Comparison of ENCODE assay signal across 8 mouse cellular contexts in the genomic region with DNA sequence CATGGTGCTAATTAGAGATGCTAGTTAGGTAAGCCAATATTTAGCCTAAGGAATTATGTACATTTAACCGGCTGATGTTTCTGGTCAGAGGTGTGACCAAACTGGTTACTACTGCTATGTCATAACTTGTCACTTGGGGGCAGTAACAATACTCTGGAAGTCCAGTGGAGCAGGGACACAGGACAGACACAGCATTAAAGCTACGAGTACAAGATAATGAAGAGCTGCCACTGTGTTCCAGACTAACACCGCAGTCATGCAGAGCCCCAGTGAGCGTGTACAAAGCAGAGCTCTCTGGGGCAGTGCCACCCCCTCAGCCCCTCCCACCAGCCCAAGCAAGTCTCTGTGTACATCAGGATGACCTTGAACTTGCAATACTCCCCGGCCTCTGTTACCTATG. TPM values are rescaled to one million over a fixed set of nuclear protein-coding genes. Genes with fewer than 3 reads are reported as not detected.
DNase-seq lines count a peak whose midpoint lies in the region; ATAC-seq and TF ChIP-seq lines count a peak whose summit lies in the region.

No protein-coding gene starts in this region.

- peak; percentile 54 for TF ChIP-seq CTCF in kidney, adult 2 months (conservative IDR thresholded peaks at IDR 0.05; ENCODE audit: insufficient read depth, insufficient read length, low read depth, low read length)
- TF ChIP-seq CTCF in Patski (IDR thresholded peaks at IDR 0.05): peak; percentile 58
- peak; percentile 63 for TF ChIP-seq CTCF in forebrain, postnatal 0 days (IDR thresholded peaks at IDR 0.05; ENCODE audit: low read depth)

- in situ Hi-C loops in Patski (cut with MboI; ENCODE audit: low pct_unique_long_range_greater_than_20kb): no loop called here

- H3K27me3 ChIP-seq in kidney, adult 2 months (replicated peaks; ENCODE audit: control insufficient read depth, insufficient read depth, low read length): no peaks in the 10 kb centered on the region
- H3K27me3 ChIP-seq in Patski: no peaks in the 10 kb centered on the region
- H3K27me3 ChIP-seq in forebrain, postnatal 0 days (ENCODE audit: insufficient read depth, low read length): no peaks in the 10 kb centered on the region
- H3K27me3 ChIP-seq in lung, embryonic 16.5 days (ENCODE audit: control insufficient read depth, insufficient read depth, low read depth, low read length): no peaks in the 10 kb centered on the region
- H3K27me3 ChIP-seq in stomach, embryonic 16.5 days (ENCODE audit: control insufficient read depth, insufficient read depth, low read length): no peaks in the 10 kb centered on the region

- no peaks in the 10 kb centered on the region for H3K4me1 ChIP-seq in kidney, adult 2 months (ENCODE audit: control insufficient read depth, insufficient read depth, low read length)
- H3K4me1 ChIP-seq in forebrain, postnatal 0 days (ENCODE audit: insufficient read depth): no peaks in the 10 kb centered on the region
- H3K4me1 ChIP-seq in lung, embryonic 16.5 days (replicated peaks; ENCODE audit: control insufficient read depth, insufficient read depth, low read length): no peaks in the 10 kb centered on the region; the same call in 1 of the 2 replicates
- H3K4me1 ChIP-seq in stomach, embryonic 16.5 days (ENCODE audit: control insufficient read depth, insufficient read depth, low read length): no peaks in the 10 kb centered on the region

- no peak overlapping the region for H3K4me3 ChIP-seq in kidney, adult 2 months (ENCODE audit: insufficient read depth, low read depth, low read length)
- H3K4me3 ChIP-seq in forebrain, postnatal 0 days (ENCODE audit: low read depth, low read length): no peak overlapping the region
- H3K4me3 ChIP-seq in lung, embryonic 16.5 days (ENCODE audit: low read length): no peak overlapping the region
- no peak overlapping the region for H3K4me3 ChIP-seq in stomach, embryonic 16.5 days (replicated peaks; ENCODE audit: low read length)

- no peak overlapping the region for H3K4me2 ChIP-seq in forebrain, postnatal 0 days (ENCODE audit: low read depth)
- H3K4me2 ChIP-seq in lung, embryonic 16.5 days (ENCODE audit: low read depth, low read length): no peak overlapping the region
- no peak overlapping the region for H3K4me2 ChIP-seq in stomach, embryonic 16.5 days (ENCODE audit: low read depth, low read length)

- no peaks in the 10 kb centered on the region for H3K9me3 ChIP-seq in forebrain, postnatal 0 days (ENCODE audit: low read length)
- no peaks in the 10 kb centered on the region for H3K9me3 ChIP-seq in lung, embryonic 16.5 days (ENCODE audit: control insufficient read depth, low read length)
- H3K9me3 ChIP-seq in stomach, embryonic 16.5 days (replicated peaks; ENCODE audit: control insufficient read depth, low read length): no peaks in the 10 kb centered on the region

- CTCF ChIA-PET in Patski (lab: Charles Lee): interaction anchor here (0.7 to 1.7 kb wide), 8 partner anchors 11 to 640 kb away, joined by 3 to 9 read pairs (median 3); no protein-coding TSS in a partner anchor

- DNase-seq in kidney, adult 2 months: peak; percentile 48
- DNase-seq in kidney, adult 11 months: no peak
- no peak for DNase-seq in Patski (ENCODE audit: low read depth, low spot score)
- peak; percentile 44 for DNase-seq in forebrain, postnatal 0 days
- DNase-seq in spleen, postnatal 10 days (ENCODE audit: low spot score in 2 of 2): no peak
- no peak for DNase-seq in adrenal gland, adult 18-20 months (ENCODE audit: low spot score in 2 of 2)

- H3K36me3 ChIP-seq in kidney, adult 2 months (ENCODE audit: control insufficient read depth, insufficient read depth, low read length): no peaks in the 10 kb centered on the region
- H3K36me3 ChIP-seq in forebrain, postnatal 0 days (ENCODE audit: insufficient read depth): no peaks in the 10 kb centered on the region
- peaks cover 6% of the 10 kb centered on the region for H3K36me3 ChIP-seq in lung, embryonic 16.5 days (ENCODE audit: control insufficient read depth, insufficient read depth, low read length)
- peaks cover 3% of the 10 kb centered on the region; the same call in 1 of the 2 replicates for H3K36me3 ChIP-seq in stomach, embryonic 16.5 days (ENCODE audit: control insufficient read depth, insufficient read depth, low read length)

- 46% methylated on average over 5 of the region's 5 CpGs for WGBS in kidney, adult 2 months
- WGBS in forebrain, postnatal 0 days: 39% methylated on average over 5 of the region's 5 CpGs
- 40% methylated on average over 5 of the region's 5 CpGs for WGBS in lung, embryonic 16.5 days
- 47% methylated on average over 5 of the region's 5 CpGs for WGBS in stomach, embryonic 16.5 days

- ATAC-seq in Patski: no peak
- ATAC-seq in forebrain, postnatal 0 days: peak; percentile 59; the same call in 1 of the 2 replicates
- ATAC-seq in lung, embryonic 16.5 days (ENCODE audit: low read depth): peak; percentile 79
- peak; percentile 44; the same call in 1 of the 2 replicates for ATAC-seq in stomach, embryonic 16.5 days (ENCODE audit: insufficient read depth, low FRiP score)

- H3K27ac ChIP-seq in kidney, adult 2 months (ENCODE audit: insufficient read depth, low read depth, low read length): no peak overlapping the region
- no peak overlapping the region for H3K27ac ChIP-seq in forebrain, postnatal 0 days (ENCODE audit: low read depth, low read length)
- H3K27ac ChIP-seq in lung, embryonic 16.5 days (ENCODE audit: low read length): no peak overlapping the region
- no peak overlapping the region for H3K27ac ChIP-seq in stomach, embryonic 16.5 days (ENCODE audit: low read length)

- POLR2A ChIA-PET in Patski (lab: Charles Lee): no interaction called here

- no peak overlapping the region for H3K9ac ChIP-seq in forebrain, postnatal 0 days
- H3K9ac ChIP-seq in lung, embryonic 16.5 days (ENCODE audit: low read length): no peak overlapping the region
- H3K9ac ChIP-seq in stomach, embryonic 16.5 days (ENCODE audit: low read length): no peak overlapping the region

- TF ChIP-seq POLR2A in kidney, adult 2 months (IDR thresholded peaks at IDR 0.05; ENCODE audit: low read depth, low read length): no peak

RNA-seq across cellular contexts. Expression of a gene that starts 10.3 kb away (rescaled TPM):
- polyA plus RNA-seq in kidney, adult 2 months (2012; rRNA removed): 1.0 and 1.4 TPM in 2 replicates
- 1.2 TPM for polyA plus RNA-seq in Patski (2021)
- total RNA-seq in forebrain, postnatal 0 days (2014; rRNA removed): 0.19 TPM in 1 of 2 replicates, not detected in the other
- 0.10 and 0.27 TPM in 2 replicates for polyA plus RNA-seq in forebrain, postnatal 0 days (2015; fragmentation: Nextera tagmentation; extraction: Ambion mirVana)
- 2.8 TPM in 2 replicates for polyA plus RNA-seq in lung, embryonic 16.5 days (2015; fragmentation: Nextera tagmentation; extraction: Ambion mirVana)
- 2.4 and 3.2 TPM in 2 replicates for polyA plus RNA-seq in stomach, embryonic 16.5 days (2015; fragmentation: Nextera tagmentation; extraction: Ambion mirVana)
- total RNA-seq in adrenal gland, adult 18-20 months (2021): 1 to 10 TPM; 2.0 to 2.3 TPM

RNA-seq across cellular contexts. Expression of a gene that starts 48.4 kb away (rescaled TPM):
- 0.31 and 0.76 TPM in 2 replicates for polyA plus RNA-seq in kidney, adult 2 months (2012; rRNA removed)
- not detected for polyA plus RNA-seq in Patski (2021)
- total RNA-seq in forebrain, postnatal 0 days (2014; rRNA removed): not detected in 2 replicates
- not detected in 2 replicates for polyA plus RNA-seq in forebrain, postnatal 0 days (2015; fragmentation: Nextera tagmentation; extraction: Ambion mirVana)
- polyA plus RNA-seq in lung, embryonic 16.5 days (2015; fragmentation: Nextera tagmentation; extraction: Ambion mirVana): 0.19 and 1.0 TPM in 2 replicates
- 12.7 and 13.1 TPM in 2 replicates for polyA plus RNA-seq in stomach, embryonic 16.5 days (2015; fragmentation: Nextera tagmentation; extraction: Ambion mirVana)
- not detected for total RNA-seq in adrenal gland, adult 18-20 months (2021)

RNA-seq across cellular contexts. Expression of a gene that starts 56.4 kb away (rescaled TPM):
- polyA plus RNA-seq in kidney, adult 2 months (2012; rRNA removed): 10.3 and 15.9 TPM in 2 replicates
- 0.96 TPM for polyA plus RNA-seq in Patski (2021)
- 8.9 and 11.2 TPM in 2 replicates for total RNA-seq in forebrain, postnatal 0 days (2014; rRNA removed)
- 3.1 and 4.6 TPM in 2 replicates for polyA plus RNA-seq in forebrain, postnatal 0 days (2015; fragmentation: Nextera tagmentation; extraction: Ambion mirVana)
- polyA plus RNA-seq in lung, embryonic 16.5 days (2015; fragmentation: Nextera tagmentation; extraction: Ambion mirVana): 1.3 and 12.4 TPM in 2 replicates
- polyA plus RNA-seq in stomach, embryonic 16.5 days (2015; fragmentation: Nextera tagmentation; extraction: Ambion mirVana): 7.2 and 21.0 TPM in 2 replicates
- 10 to 100 TPM; 64.8 to 84.7 TPM for total RNA-seq in adrenal gland, adult 18-20 months (2021)

Comparison
In these comparisons a context has a peak if more than half of its experiments do, and no peak if none do; other contexts are left out.
1. DNase-seq: peak in kidney, adult 2 months (single experiment) and forebrain, postnatal 0 days (single experiment); none in kidney, adult 11 months (single experiment), Patski (single experiment), spleen, postnatal 10 days (0 of 2) and adrenal gland, adult 18-20 months (0 of 2).
2. Peak in every context shown above with its lines, with median percentiles within 50 percentile points of each other: CTCF ChIP-seq.